8 mouse cellular contexts compared by ENCODE assay signal in the genomic region with DNA sequence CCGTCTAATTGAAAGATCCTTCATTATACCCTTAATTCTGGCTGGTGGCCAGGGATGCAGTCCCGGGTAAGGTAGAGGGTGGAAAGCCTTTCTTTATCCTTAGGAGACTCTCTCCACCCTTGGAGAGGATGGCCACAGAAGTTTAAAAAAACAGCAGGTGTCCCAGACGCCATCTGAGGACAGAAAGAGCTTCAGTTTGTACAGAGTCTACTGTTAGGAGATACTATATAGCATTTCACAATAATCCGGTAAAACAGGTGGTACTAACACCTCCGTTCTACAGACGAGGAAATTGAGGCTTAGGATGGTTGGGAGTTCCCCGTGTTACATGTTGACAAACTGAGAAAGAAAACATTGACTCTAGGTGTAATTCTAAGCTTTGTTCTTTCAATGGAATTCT. TPM values are rescaled to one million over a fixed set of nuclear protein-coding genes. Genes with fewer than 3 reads are reported as not detected.
DNase-seq lines count a peak whose midpoint lies in the region; ATAC-seq and TF ChIP-seq lines count a peak whose summit lies in the region.

No protein-coding gene starts in this region.

- H3K4me1 ChIP-seq in heart, adult 2 months (ENCODE audit: control insufficient read depth, insufficient read depth, low read length) = peaks cover 1% of the 10 kb centered on the region
- peaks cover 20% of the 10 kb centered on the region for H3K4me1 ChIP-seq in E14TG2a.4 (replicated peaks; ENCODE audit: low read depth, low read length)
- peaks cover 16% of the 10 kb centered on the region for H3K4me1 ChIP-seq in forebrain, embryonic 10.5 days
- peaks cover 16% of the 10 kb centered on the region for H3K4me1 ChIP-seq in limb, embryonic 13.5 days
- peaks cover 12% of the 10 kb centered on the region for H3K4me1 ChIP-seq in stomach, embryonic 15.5 days

- H3K4me3 ChIP-seq in heart, adult 2 months = peak overlapping the region; percentile 64
- peak overlapping the region; percentile 94 for H3K4me3 ChIP-seq in E14TG2a.4 (replicated peaks; ENCODE audit: low read length)
- peak overlapping the region; percentile 90 for H3K4me3 ChIP-seq in forebrain, embryonic 10.5 days
- H3K4me3 ChIP-seq in limb, embryonic 13.5 days = peak overlapping the region; percentile 91
- peak overlapping the region; percentile 98 for H3K4me3 ChIP-seq in stomach, embryonic 15.5 days (replicated peaks)

- H3K27ac ChIP-seq in heart, adult 2 months = peak overlapping the region; percentile 76
- no peak overlapping the region for H3K27ac ChIP-seq in forebrain, embryonic 10.5 days
- H3K27ac ChIP-seq in limb, embryonic 13.5 days = no peak overlapping the region
- no peak overlapping the region for H3K27ac ChIP-seq in stomach, embryonic 15.5 days

- no peaks in the 10 kb centered on the region for H3K36me3 ChIP-seq in heart, adult 2 months (ENCODE audit: control insufficient read depth, insufficient read depth, low read length)
- H3K36me3 ChIP-seq in E14TG2a.4 (ENCODE audit: insufficient read depth, low read length) = no peaks in the 10 kb centered on the region
- no peaks in the 10 kb centered on the region for H3K36me3 ChIP-seq in forebrain, embryonic 10.5 days (replicated peaks)
- H3K36me3 ChIP-seq in limb, embryonic 13.5 days = no peaks in the 10 kb centered on the region
- no peaks in the 10 kb centered on the region for H3K36me3 ChIP-seq in stomach, embryonic 15.5 days

- no peak for ATAC-seq in limb, embryonic 13.5 days (ENCODE audit: low FRiP score, low read depth)
- ATAC-seq in stomach, embryonic 15.5 days (ENCODE audit: insufficient read depth, low FRiP score, low read depth) = no peak

- no peak overlapping the region for H3K9ac ChIP-seq in heart, adult 2 months (ENCODE audit: low read depth, low read length)
- H3K9ac ChIP-seq in limb, embryonic 13.5 days = no peak overlapping the region; the same call in 1 of the 2 replicates
- no peak overlapping the region for H3K9ac ChIP-seq in stomach, embryonic 15.5 days

- no peaks in the 10 kb centered on the region for H3K27me3 ChIP-seq in heart, adult 2 months (ENCODE audit: control insufficient read depth, insufficient read depth, low read length)
- peaks cover 8% of the 10 kb centered on the region; the same call in 1 of the 2 replicates for H3K27me3 ChIP-seq in E14TG2a.4 (ENCODE audit: insufficient read depth, low read length)
- H3K27me3 ChIP-seq in forebrain, embryonic 10.5 days (ENCODE audit: poor library complexity, severe bottlenecking) = peaks cover 8% of the 10 kb centered on the region; the same call in 1 of the 2 replicates
- no peaks in the 10 kb centered on the region for H3K27me3 ChIP-seq in limb, embryonic 13.5 days
- no peaks in the 10 kb centered on the region for H3K27me3 ChIP-seq in stomach, embryonic 15.5 days (replicated peaks)

- TF ChIP-seq EP300 in heart, adult 2 months (IDR thresholded peaks at IDR 0.05; ENCODE audit: insufficient read depth, low read depth, low read length) = no peak

- 0 out of 2 replicates have a peak, but pooled peaks have one; percentile 40 for TF ChIP-seq POLR2A in heart, adult 2 months (IDR thresholded peaks at IDR 0.05; ENCODE audit: insufficient read depth, low read depth, low read length)

- DNase-seq in heart, adult 2 months = no peak
- no peak for DNase-seq in heart, adult 11 months
- no peak for DNase-seq in forebrain, embryonic 10.5 days (ENCODE audit: extremely low spot score, low spot score)
- DNase-seq in right cerebral cortex, postnatal 25 days = no peak
- DNase-seq in layer of hippocampus, adult 11-12 months (ENCODE audit: low spot score) = no peak

- intact Hi-C loops in heart, adult 2 months (cut with DNase I) = loop anchor here (5.0 kb wide), 1 partner anchor 49 kb away; a partner anchor contains a TSS

- 11% methylated on average over 7 of the region's 7 CpGs for WGBS in heart, adult 2 months
- WGBS in forebrain, embryonic 10.5 days = 25% methylated on average over 7 of the region's 7 CpGs
- WGBS in limb, embryonic 13.5 days = 20% methylated on average over 7 of the region's 7 CpGs
- 18% methylated on average over 7 of the region's 7 CpGs for WGBS in stomach, embryonic 15.5 days

- no peaks in the 10 kb centered on the region; the same call in 1 of the 2 replicates for H3K79me2 ChIP-seq in heart, adult 2 months (replicated peaks; ENCODE audit: control insufficient read depth, insufficient read depth, low read length)

- no peaks in the 10 kb centered on the region for H3K9me3 ChIP-seq in E14TG2a.4 (ENCODE audit: low read length)
- no peaks in the 10 kb centered on the region for H3K9me3 ChIP-seq in forebrain, embryonic 10.5 days
- H3K9me3 ChIP-seq in limb, embryonic 13.5 days = no peaks in the 10 kb centered on the region
- no peaks in the 10 kb centered on the region for H3K9me3 ChIP-seq in stomach, embryonic 15.5 days

- no peak for TF ChIP-seq CTCF in heart, adult 2 months (IDR thresholded peaks at IDR 0.05)
- TF ChIP-seq CTCF in E14TG2a.4 (conservative IDR thresholded peaks at IDR 0.05; ENCODE audit: low read length) = no peak

- H3K4me2 ChIP-seq in limb, embryonic 13.5 days (replicated peaks) = peak overlapping the region; percentile 58
- H3K4me2 ChIP-seq in stomach, embryonic 15.5 days = peak overlapping the region; percentile 57

RNA-seq across cellular contexts. Expression of a gene that starts 0.6 kb away (rescaled TPM):
- 10 to 100 TPM; 27.1 to 29.4 TPM for total RNA-seq in heart, adult 2 months (2021)
- 4.8 and 10.1 TPM in 2 replicates for polyA plus RNA-seq in heart, adult 2 months (2012; rRNA removed)
- polyA plus RNA-seq in forebrain, embryonic 10.5 days (2016; fragmentation: Nextera tagmentation; extraction: Ambion mirVana) = 8.5 and 10.0 TPM in 2 replicates
- polyA plus RNA-seq in limb, embryonic 13.5 days (2015; fragmentation: Nextera tagmentation; extraction: Ambion mirVana) = 13.6 and 15.4 TPM in 2 replicates
- 13.7 and 14.1 TPM in 2 replicates for polyA plus RNA-seq in stomach, embryonic 15.5 days (2015; fragmentation: Nextera tagmentation; extraction: Ambion mirVana)

RNA-seq across cellular contexts. Expression of a gene that starts 49.1 kb away (rescaled TPM):
- total RNA-seq in heart, adult 2 months (2021) = 1 to 10 TPM; 1.1 to 1.5 TPM
- 1.3 and 1.9 TPM in 2 replicates for polyA plus RNA-seq in heart, adult 2 months (2012; rRNA removed)
- 0.07 and 0.20 TPM in 2 replicates for polyA plus RNA-seq in forebrain, embryonic 10.5 days (2016; fragmentation: Nextera tagmentation; extraction: Ambion mirVana)
- polyA plus RNA-seq in limb, embryonic 13.5 days (2015; fragmentation: Nextera tagmentation; extraction: Ambion mirVana) = 0.19 and 0.36 TPM in 2 replicates
- polyA plus RNA-seq in stomach, embryonic 15.5 days (2015; fragmentation: Nextera tagmentation; extraction: Ambion mirVana) = 0.19 and 0.21 TPM in 2 replicates
